Mouse (Mus musculus) olfactory bulb, adult 2 months (tissue): ENCODE results near the gene Rnf183. TPM values are rescaled to one million over a fixed set of nuclear protein-coding genes. Genes with fewer than 3 reads are reported as not detected.

Experiments used
- H3K27ac ChIP-seq: fragments of 200-500 bp; 2 replicates; pipeline ENCODE4 v1.5.1; 2012; ENCODE audit warnings: low read depth, low read length; ENCODE audit not compliant: insufficient read depth
- H3K4me1 ChIP-seq: fragments of 200-500 bp; 2 replicates; pipeline ENCODE4 v1.6.1; 2012; ENCODE audit warnings: low read length; ENCODE audit not compliant: control insufficient read depth, insufficient read depth
- H3K4me3 ChIP-seq: fragments of 200-500 bp; 2 replicates; pipeline ENCODE4 v1.5.1; 2012; ENCODE audit warnings: mild to moderate bottlenecking, low read depth, low read length, moderate library complexity; ENCODE audit not compliant: insufficient read depth
- CTCF ChIP-seq: fragments of 200-500 bp; IDR thresholded peaks from 2 replicates; pipeline ENCODE4 v1.5.1; 2012; ENCODE audit warnings: low read depth, mild to moderate bottlenecking, low read length, moderate library complexity; ENCODE audit not compliant: insufficient read depth
- POLR2A ChIP-seq: fragments of 200-500 bp; IDR thresholded peaks from 2 replicates; pipeline ENCODE4 v1.6.1; 2012; ENCODE audit warnings: mild to moderate bottlenecking, low read depth, low read length, moderate library complexity; ENCODE audit not compliant: insufficient read depth
- WGBS: fragments of 180-500 bp; shearing (Covaris S2); methylation state at CpG from one replicate; pipeline ENCODE4 v1.1.7; 2018; 5-methylcytosine and 5-hydroxymethylcytosine counted together
- polyA plus RNA-seq: library from polyadenylated mRNA; stranded (reverse); fragments of >200 nt; gene quantifications from 2 replicates; pipeline ENCODE4 v1.2.4, GENCODE M21; 2012; ENCODE audit warnings: low replicate concordance; ENCODE audit not compliant: missing spikeins, insufficient read depth, insufficient read length

Gene Rnf183
- polyA plus RNA-seq, 1 experiment = not detected

GRCm38 (mm10) chr4:62395806-62396205 lies 39.2 kb downstream of the Rnf183 start:
- WGBS = 97% methylated on average over 1 of the region's 1 CpGs
- Histone ChIP-seq H3K27ac (no peak overlapping the region), H3K4me1 (0 out of 2 replicates have a peak, but pooled peaks cover 2% of the 10 kb centered on the region), H3K4me3 (no peak overlapping the region)
- no peak for TF ChIP-seq POLR2A
- no peak for TF ChIP-seq CTCF

- H3K4me1 ChIP-seq = 0 out of 2 replicates have a peak, but pooled peaks cover 2% of the 10 kb centered on the region
- 39% methylated on average over 6 of the region's 6 CpGs for WGBS
- no peak overlapping the region for H3K27ac ChIP-seq
- TF ChIP-seq CTCF (no peak), POLR2A (no peak)
- H3K4me3 ChIP-seq = no peak overlapping the region
These were observed 41.6 kb downstream of the Rnf183 start for GRCm38 (mm10) chr4:62393459-62393858.

- Histone ChIP-seq H3K4me3 (no peak overlapping the region), H3K4me1 (0 out of 2 replicates have a peak, but pooled peaks cover 2% of the 10 kb centered on the region), H3K27ac (no peak overlapping the region; the same call in 1 of the 2 replicates)
- WGBS = 87% methylated on average over 7 of the region's 7 CpGs
- TF ChIP-seq POLR2A (no peak), CTCF (no peak)
These were observed 43.2 kb downstream of the Rnf183 start for GRCm38 (mm10) chr4:62391892-62392291.

GRCm38 (mm10) chr4:62389592-62390512 lies 45.2 kb downstream of the Rnf183 start:
- Histone ChIP-seq H3K4me1 (peaks cover 4% of the 10 kb centered on the region; the same call in 1 of the 2 replicates), H3K27ac (no peak overlapping the region), H3K4me3 (no peak overlapping the region)
- TF ChIP-seq POLR2A = no peak
- no peak for TF ChIP-seq CTCF
- 90% methylated on average over 5 of the region's 5 CpGs for WGBS

- Histone ChIP-seq H3K4me1 (peaks cover 2% of the 10 kb centered on the region; the same call in 1 of the 2 replicates), H3K4me3 (no peak overlapping the region), H3K27ac (no peak overlapping the region)
- no peak for TF ChIP-seq CTCF
- no peak for TF ChIP-seq POLR2A
- WGBS = 86% methylated on average over 7 of the region's 7 CpGs
These were observed 49.6 kb downstream of the Rnf183 start for GRCm38 (mm10) chr4:62385439-62385838.

DNA sequence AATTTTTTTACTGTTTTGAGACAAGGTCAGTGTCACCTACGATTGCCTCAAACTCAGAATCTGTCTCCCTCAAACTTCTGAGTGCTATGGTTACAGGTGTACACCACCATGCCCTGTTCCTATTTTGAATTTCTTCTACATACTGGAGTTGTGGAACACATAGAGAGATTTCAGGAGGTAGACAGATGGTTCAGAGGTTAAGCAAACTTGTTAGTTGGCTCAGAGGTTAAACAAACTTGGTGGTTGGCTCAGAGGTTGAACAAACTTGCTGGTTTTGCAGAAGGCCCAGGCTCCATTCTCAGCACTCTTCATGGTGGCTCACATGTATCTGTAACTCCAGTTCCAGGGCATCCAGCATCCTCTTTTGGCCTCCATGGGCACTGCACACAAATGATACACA lies 50.9 kb downstream of the Rnf183 start:
- Histone ChIP-seq H3K4me1 (peaks cover 2% of the 10 kb centered on the region; the same call in 1 of the 2 replicates), H3K27ac (no peak overlapping the region), H3K4me3 (no peak overlapping the region)
- TF ChIP-seq CTCF = no peak
- WGBS = 86% methylated on average over 1 of the region's 1 CpGs

- Histone ChIP-seq H3K4me1 (peaks cover 2% of the 10 kb centered on the region; the same call in 1 of the 2 replicates), H3K4me3 (no peak overlapping the region), H3K27ac (no peak overlapping the region)
- 88% methylated on average over 7 of the region's 7 CpGs for WGBS
- no peak for TF ChIP-seq CTCF
- TF ChIP-seq POLR2A = no peak
These were observed 51.3 kb downstream of the Rnf183 start for GRCm38 (mm10) chr4:62383752-62384151.

GRCm38 (mm10) chr4:62383207-62383606 lies 51.8 kb downstream of the Rnf183 start:
- 90% methylated on average over 6 of the region's 6 CpGs for WGBS
- H3K4me3 ChIP-seq = no peak overlapping the region
- no peak for TF ChIP-seq CTCF
- no peak for TF ChIP-seq POLR2A

GRCm38 (mm10) chr4:62379724-62380381 lies 55.2 kb downstream of the Rnf183 start:
- H3K4me1 ChIP-seq = no peaks in the 10 kb centered on the region
- 95% methylated on average over 9 of the region's 9 CpGs for WGBS
- H3K4me3 ChIP-seq = no peak overlapping the region
- TF ChIP-seq POLR2A (no peak), CTCF (no peak)
- no peak overlapping the region for H3K27ac ChIP-seq

More at GRCm38 (mm10) chr4:62383207-62383606, 51.8 kb downstream of the Rnf183 start:
- Histone ChIP-seq H3K4me1 (peaks cover 2% of the 10 kb centered on the region; the same call in 1 of the 2 replicates), H3K27ac (no peak overlapping the region)

Other genes with a start within 250 kb of the Rnf183 start
- gene Zfp37, start 204.2 kb downstream of the Rnf183 start, polyA plus RNA-seq = not detected in 2 replicates
- not detected in 2 replicates for gene Slc31a2, start 172.7 kb downstream of the Rnf183 start, polyA plus RNA-seq
- gene Fkbp15, start 74.7 kb downstream of the Rnf183 start, polyA plus RNA-seq = not detected in 2 replicates
- gene Slc31a1, start 74.5 kb downstream of the Rnf183 start, polyA plus RNA-seq = not detected in 2 replicates
- gene Cdc26, start 26.6 kb downstream of the Rnf183 start, polyA plus RNA-seq = not detected in 2 replicates
- not detected in 2 replicates for gene Prpf4, start 26.5 kb downstream of the Rnf183 start, polyA plus RNA-seq
- gene Wdr31, start 35.6 kb upstream of the Rnf183 start, polyA plus RNA-seq = not detected in 2 replicates
- not detected in 2 replicates for gene Bspry, start 44.8 kb upstream of the Rnf183 start, polyA plus RNA-seq
- not detected in 2 replicates for gene Hdhd3, start 68.2 kb upstream of the Rnf183 start, polyA plus RNA-seq
- gene Alad, start 84.7 kb upstream of the Rnf183 start, polyA plus RNA-seq = not detected in 2 replicates
- not detected in 2 replicates for gene Pole3, start 89.8 kb upstream of the Rnf183 start, polyA plus RNA-seq
- not detected in 2 replicates for gene 4933430I17Rik, start 90.1 kb upstream of the Rnf183 start, polyA plus RNA-seq
- gene Rgs3, start 124.6 kb upstream of the Rnf183 start, polyA plus RNA-seq = not detected in 2 replicates